Mouse (Mus musculus): ENCODE results near the gene Gm44511.
"Not testable (repeated sequence)": the region's sequence is repeated elsewhere in the genome, so short reads cannot be mapped to it uniquely, and the experiment has no call there.

Gene Gm44511

DNA sequence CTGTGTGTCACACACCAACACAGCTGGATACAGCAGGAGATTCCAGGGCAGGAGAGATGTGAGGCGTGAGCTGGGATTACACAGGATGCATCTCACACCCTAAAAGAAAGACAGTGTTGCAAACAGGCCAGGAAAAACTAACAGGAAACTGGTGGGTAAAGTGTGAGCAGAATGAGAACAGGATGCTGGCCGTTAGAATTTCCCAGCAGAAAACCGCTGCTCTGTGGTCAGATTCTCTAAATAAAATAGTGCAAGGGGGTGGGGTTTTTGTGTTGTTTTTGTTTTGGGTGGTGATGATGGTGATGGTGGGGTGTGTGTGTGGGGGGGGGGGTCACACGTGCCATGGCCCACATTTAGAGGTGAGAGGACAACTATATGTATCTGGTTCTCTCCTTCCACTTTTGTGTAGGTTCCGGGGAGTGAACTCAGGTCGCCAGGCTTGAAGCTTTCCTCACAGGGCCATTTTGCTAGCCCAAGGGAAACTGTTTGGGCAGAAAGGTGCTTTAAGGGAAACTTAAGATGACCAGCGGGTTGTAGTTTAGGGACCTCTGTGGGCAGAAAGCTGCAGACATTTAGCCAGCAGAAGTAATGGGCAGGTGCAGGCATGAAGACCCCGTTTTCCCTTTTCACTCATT is 29.7 kb downstream of the Gm44511 start:
- CTCF ChIA-PET: interaction anchor here in 1 of 4 experiments (0.6 kb wide), 1 partner anchor 92 kb away, joined by 3 read pairs; no protein-coding TSS in a partner anchor

DNA sequence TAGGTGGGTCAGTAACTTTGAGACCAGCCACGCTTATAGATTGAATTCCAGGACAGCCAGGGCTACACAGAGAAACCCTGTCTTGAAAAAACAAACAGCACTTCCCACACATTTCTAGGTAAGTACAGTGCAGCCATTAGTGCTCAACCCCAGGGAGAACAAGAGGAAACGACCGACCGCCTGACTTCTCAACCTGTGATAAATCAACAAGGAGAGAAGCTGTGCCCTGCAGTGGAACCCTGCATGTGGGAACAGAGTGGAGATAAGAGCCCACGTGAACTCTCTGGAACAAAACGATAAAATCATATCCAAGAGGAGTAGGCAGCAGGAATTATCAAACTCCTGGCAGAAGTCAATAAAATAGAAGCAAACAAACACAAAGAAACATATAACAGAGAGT is 32.4 kb downstream of the Gm44511 start:
- POLR2A ChIA-PET: interaction anchor here in 1 of 4 experiments (1.3 kb wide), 1 partner anchor 24 kb away, joined by 3 read pairs; no protein-coding TSS in a partner anchor
- CTCF ChIA-PET: no interaction called here

More for the DNA sequence above, 29.7 kb downstream of the Gm44511 start:
- POLR2A ChIA-PET: interaction anchor here in 1 of 4 experiments (0.7 to 1.3 kb wide), 3 partner anchors 9 to 32 kb away, joined by 3 to 6 read pairs (median 4); no protein-coding TSS in a partner anchor

DNA sequence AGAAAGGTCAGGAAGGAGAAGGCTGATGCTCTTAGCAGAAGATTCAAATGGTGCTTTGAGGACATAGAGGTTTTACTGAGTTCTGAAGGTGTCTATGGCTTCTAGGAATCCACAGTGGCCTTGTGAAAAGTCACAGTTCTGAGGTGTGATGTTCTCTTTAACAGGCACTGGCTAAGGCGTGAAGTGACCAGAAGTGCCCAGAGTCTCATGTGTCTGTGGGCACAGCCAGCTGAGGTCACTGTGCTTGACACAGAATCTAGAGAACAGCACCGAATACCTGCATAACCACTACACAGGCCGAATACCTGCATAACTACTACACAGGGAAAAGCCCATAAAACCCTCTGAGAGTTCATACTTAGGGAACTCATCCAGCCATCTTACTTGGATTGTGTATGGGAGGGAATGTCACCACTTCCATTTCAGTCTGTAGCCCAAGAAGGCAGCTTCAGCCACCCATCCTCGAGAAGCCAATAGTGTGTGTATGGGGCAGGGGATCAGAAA is 35.6 kb downstream of the Gm44511 start:
- ChIA-PET POLR2A (interaction anchor here in 2 of 4 experiments (0.6 to 1.8 kb wide), 2 partner anchors 77 to 167 kb away, joined by 4 to 7 read pairs; partner anchors contain the start of gene Klrb1a (in 1 of the 2)), CTCF (interaction anchor here in 1 of 4 experiments (0.7 to 1.4 kb wide), 2 partner anchors 24 to 37 kb away, joined by 3 to 4 read pairs; no protein-coding TSS in a partner anchor)

DNA sequence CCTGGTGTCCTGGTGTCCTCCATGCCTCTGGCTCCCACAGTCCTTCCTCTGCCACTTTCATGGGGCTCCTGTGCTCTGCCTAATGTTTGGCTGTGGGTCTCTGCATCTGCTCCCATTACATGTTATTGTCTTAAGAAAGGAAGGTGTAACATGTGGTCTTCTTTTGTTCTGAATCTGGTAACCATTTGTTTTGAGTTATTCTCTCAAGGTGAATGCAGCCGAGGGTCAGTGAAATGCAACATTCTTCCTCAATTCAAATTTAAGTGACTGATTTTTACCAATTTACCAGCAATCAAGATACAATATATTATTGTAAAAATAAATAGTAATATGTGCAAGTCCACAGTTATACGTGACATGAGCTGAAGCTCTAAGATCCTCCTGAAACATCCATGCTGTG is 37.0 kb downstream of the Gm44511 start, which contains the start of gene Klrb1c:
Gene Klrb1c (minus strand): TSS at position 101 of the 400 bp plus-strand sequence.
- POLR2A ChIA-PET: interaction anchor here in 2 of 4 experiments (1.3 to 1.8 kb wide), 2 partner anchors 165 to 166 kb away, joined by 3 to 7 read pairs; partner anchors contain the start of gene Klrb1a (in 2 of the 2)

DNA sequence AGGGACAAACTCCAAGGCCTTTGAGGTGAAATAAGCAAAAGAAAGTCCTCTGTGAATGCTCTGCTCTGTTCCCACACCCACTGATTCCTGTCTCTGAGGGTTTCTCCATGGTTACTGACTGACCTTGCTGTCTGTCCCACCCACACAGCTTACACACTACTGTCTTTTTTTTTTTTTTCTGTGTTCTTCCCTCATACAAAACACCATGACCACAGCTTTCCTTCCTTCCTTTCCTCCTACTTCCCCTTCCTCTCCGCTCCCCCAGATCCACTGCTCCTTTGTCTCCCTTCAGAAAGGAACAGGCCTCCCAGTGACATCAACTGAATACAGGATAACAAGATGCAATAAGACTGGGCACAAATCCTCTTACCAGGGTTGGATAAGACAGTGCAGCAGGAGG is 37.6 kb downstream of the Gm44511 start:
- CTCF ChIA-PET: interaction anchor here in 1 of 4 experiments (0.5 kb wide), 1 partner anchor 32 kb away, joined by 3 read pairs; no protein-coding TSS in a partner anchor

More for the DNA sequence above, 37.0 kb downstream of the Gm44511 start, which contains the start of gene Klrb1c:
- CTCF ChIA-PET: interaction anchor here in 1 of 4 experiments (1.2 kb wide), 1 partner anchor 166 kb away, joined by 3 read pairs; the partner anchor contains the start of gene Klrb1a

DNA sequence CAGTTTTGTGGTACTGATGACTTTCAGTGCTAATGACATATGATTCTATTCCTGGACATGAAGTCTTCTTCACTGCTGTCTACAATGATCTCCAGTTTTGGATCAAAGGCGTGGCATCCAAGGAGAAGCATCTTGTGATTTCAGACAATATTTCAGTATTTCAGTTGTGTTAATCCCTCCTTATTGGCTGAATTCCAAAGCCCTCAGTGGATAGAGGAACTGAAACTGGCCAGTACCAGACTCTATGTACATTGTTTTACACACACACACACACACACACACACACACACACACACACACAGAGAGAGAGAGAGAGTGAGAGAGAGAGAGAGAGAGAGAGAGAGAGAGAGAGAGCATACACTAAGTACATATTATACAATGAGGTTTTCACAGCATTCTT is 39.7 kb downstream of the Gm44511 start:
- CTCF ChIA-PET, POLR2A ChIA-PET: not testable (repeated sequence)

More for the DNA sequence above, 37.6 kb downstream of the Gm44511 start:
- POLR2A ChIA-PET: interaction anchor here in 2 of 4 experiments (1.3 to 1.8 kb wide), 2 partner anchors 165 kb away, joined by 3 to 7 read pairs; partner anchors contain the start of gene Klrb1a (in 2 of the 2)

DNA sequence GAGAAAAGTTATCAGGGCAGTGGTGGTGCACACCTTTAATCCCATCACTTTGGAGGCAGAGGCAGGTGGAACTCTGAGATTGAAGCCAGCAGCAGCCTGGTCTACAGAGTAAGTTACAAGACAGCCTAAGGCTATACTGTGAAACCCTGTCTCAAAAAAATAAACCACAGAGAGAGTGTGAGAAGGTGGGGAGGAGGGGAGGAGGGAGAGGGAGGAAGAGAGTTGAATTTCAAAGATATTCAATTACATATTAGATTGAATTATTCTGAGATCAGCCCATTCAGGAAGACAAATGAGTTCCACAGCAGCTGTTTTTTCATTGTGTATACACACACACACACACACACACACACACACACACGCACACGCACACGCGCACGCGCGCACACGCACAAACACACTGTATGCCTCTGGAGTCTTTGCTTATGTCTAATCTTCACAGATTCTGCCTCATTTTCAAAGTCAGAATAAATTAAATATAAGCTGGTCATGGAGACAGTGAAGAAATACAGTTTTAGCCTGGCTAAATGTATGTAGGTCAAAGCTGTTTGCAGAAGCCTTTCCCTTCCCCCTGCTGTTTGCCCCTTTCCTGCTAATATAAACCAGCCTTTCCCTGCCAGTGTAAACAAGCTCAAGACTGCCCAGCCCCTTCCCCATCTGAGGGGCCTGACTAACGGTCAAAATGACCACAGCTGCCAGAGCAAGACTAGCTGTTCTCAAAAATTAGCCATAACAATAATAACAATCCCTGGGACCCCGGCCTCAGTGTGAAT is 56.4 kb downstream of the Gm44511 start:
- POLR2A ChIA-PET: interaction anchor here in 2 of 4 experiments (0.7 to 1.1 kb wide), 3 partner anchors 24 to 716 kb away, joined by 3 to 4 read pairs (median 3); no protein-coding TSS in a partner anchor
- CTCF ChIA-PET: interaction anchor here in 2 of 4 experiments (0.6 to 0.7 kb wide), 2 partner anchors 62 to 533 kb away, joined by 3 read pairs; no protein-coding TSS in a partner anchor

DNA sequence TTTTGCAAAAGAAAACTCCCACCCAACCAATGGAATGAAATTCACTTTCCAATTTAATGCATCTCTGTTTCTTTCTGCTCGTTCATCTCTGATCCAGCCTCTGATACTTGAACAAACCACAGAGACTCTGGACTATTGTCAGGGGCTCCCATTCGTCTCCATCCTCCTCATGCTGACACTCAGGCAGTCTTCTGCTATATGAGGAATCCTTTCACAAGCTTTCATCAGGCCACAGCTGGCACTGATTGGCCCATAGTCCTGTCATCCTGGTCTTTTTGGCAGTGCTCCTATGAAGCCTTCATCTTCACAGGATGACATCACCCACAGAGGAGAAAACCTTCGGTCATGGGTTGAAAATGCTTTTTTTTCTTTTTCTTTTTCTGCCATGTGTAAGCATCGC is 58.1 kb downstream of the Gm44511 start:
- ChIA-PET CTCF (interaction anchor here in 2 of 4 experiments (0.7 to 5.2 kb wide), 2 partner anchors 35 to 182 kb away, joined by 3 to 174 read pairs; no protein-coding TSS in a partner anchor), POLR2A (interaction anchor here in 1 of 4 experiments (2.2 kb wide), 1 partner anchor 37 kb away, joined by 28 read pairs; no protein-coding TSS in a partner anchor)

DNA sequence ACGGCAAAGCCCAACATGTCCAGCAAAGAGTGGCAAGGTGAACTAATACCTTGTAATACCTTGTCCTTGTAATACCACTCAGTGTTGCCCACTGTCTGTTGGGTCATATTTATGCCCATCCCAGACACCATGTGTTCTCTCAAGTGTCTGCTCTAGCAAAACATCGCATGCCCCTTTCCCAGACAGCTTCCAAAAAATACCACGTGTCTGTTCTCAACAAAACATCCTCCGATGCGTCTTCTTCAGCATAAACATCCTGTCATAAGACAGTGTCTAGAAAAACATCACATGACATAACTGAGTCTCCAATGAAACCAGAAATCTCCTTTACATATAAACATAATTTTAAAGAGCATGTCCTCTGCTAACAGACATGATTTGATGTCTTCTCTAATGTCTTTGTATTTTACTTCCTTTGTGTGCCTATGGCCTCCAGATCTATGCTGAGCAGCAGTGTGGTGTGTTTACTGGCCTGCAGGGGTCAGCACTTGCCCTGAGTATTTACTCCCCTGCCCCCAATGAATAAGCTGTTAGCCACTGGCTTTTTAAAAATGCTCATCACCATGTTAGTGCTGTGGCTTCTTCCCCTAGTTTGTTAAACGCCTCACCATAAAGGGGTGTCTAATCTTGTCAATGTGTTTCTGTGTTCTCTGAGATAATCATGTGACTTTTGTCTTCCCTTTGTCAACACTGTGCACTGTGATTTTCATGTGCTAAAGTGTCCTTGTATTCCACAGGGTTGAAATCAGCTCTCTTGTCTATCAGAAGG is 59.4 kb downstream of the Gm44511 start:
- POLR2A ChIA-PET: interaction anchor here in 3 of 4 experiments (0.7 to 2.2 kb wide), 10 partner anchors 16 to 79 kb away, joined by 3 to 28 read pairs (median 4); no protein-coding TSS in a partner anchor
- CTCF ChIA-PET: interaction anchor here (0.6 to 5.2 kb wide), 27 partner anchors 10 to 488 kb away, joined by 3 to 174 read pairs (median 4); no protein-coding TSS in a partner anchor

DNA sequence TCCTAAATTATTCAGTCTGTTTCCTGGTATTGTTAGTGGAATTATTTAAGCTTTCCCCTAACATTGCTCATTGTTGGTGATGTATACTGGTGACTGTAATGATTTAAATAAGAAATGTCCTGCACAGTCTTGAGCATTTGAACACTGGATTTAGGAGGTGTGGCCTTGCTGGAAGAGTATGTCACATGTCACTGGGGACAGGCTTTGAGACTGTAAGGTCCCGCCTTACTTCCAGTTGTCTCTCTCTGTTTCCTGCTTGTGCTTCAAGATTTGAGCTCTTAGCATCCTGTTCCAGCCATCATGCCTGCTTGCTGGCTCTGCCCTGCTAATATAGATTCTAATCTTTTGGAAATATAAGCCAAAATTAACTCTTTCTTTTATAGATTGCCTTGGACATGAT is 60.9 kb downstream of the Gm44511 start:
- ChIA-PET POLR2A (interaction anchor here in 1 of 4 experiments (1.8 kb wide), 1 partner anchor 38 kb away, joined by 14 read pairs; no protein-coding TSS in a partner anchor), CTCF (interaction anchor here in 2 of 4 experiments (1.9 to 5.2 kb wide), 2 partner anchors 38 to 80 kb away, joined by 6 to 174 read pairs; no protein-coding TSS in a partner anchor)

DNA sequence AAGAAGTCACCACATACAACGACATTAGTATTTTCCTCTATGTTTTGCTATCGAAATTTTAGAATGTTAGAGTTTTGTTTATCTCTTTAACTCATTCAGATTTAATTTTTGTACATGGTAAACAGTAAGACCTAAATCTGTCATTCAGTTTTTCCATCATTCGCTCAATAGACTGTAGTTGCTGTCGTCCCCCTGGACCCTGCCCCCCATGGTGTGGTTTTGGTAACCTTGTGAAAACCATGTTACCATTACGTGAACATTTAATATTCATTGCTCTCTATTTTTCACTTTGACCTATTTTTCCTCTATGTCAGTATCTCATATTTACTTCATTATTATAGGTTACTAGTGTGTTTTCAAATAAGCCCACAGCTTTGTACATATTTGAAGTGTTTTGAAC is 61.5 kb downstream of the Gm44511 start:
- CTCF ChIA-PET: interaction anchor here (0.6 to 5.2 kb wide), 11 partner anchors 33 to 494 kb away, joined by 3 to 174 read pairs (median 5); no protein-coding TSS in a partner anchor
- POLR2A ChIA-PET: interaction anchor here in 3 of 4 experiments (0.6 to 1.8 kb wide), 11 partner anchors 28 to 298 kb away, joined by 3 to 41 read pairs (median 3); no protein-coding TSS in a partner anchor

DNA sequence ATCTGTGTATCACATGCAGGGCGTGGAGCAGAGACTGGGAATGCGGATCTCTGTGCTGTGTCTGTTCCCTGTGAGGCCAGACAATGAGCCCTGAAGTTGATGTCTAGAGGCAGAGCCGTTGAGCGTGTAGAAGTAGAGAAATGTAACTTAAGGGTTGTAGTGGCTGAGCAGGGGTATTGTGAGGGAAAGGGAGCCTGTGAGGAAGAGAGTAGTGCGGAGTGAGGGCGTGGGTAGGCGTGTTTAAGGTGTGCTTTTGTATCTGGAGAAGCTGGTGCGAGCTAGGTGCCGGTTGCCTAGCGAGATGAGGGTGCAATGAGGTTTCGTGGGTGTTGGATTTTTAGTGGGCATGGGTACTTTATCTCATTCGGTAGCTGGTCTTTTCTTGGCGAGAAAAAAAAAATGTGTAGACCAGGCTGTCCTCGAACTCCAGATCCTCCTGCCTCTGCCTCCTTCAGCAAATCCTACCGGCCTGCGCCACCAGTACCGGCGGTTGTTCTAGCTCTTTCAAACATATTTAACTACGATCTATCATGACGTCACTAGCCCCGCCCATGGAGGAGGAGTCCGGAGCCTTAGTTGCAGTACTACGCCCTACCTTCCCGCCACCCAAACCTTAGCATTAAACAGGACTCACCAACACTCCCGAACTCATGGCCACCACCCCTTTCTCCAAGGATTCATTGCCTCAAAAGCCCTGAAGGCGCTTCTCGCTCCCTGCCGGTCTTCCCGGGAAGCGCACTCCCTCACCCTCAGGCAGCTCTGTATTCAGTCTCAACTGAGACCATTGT is 62.2 kb downstream of the Gm44511 start:
- ChIA-PET POLR2A (interaction anchor here in 3 of 4 experiments (0.6 to 1.8 kb wide), 14 partner anchors 9 to 297 kb away, joined by 3 to 41 read pairs (median 3); no protein-coding TSS in a partner anchor), CTCF (interaction anchor here (0.5 to 5.2 kb wide), 15 partner anchors 34 to 1849 kb away, joined by 3 to 174 read pairs (median 4); no protein-coding TSS in a partner anchor)

DNA sequence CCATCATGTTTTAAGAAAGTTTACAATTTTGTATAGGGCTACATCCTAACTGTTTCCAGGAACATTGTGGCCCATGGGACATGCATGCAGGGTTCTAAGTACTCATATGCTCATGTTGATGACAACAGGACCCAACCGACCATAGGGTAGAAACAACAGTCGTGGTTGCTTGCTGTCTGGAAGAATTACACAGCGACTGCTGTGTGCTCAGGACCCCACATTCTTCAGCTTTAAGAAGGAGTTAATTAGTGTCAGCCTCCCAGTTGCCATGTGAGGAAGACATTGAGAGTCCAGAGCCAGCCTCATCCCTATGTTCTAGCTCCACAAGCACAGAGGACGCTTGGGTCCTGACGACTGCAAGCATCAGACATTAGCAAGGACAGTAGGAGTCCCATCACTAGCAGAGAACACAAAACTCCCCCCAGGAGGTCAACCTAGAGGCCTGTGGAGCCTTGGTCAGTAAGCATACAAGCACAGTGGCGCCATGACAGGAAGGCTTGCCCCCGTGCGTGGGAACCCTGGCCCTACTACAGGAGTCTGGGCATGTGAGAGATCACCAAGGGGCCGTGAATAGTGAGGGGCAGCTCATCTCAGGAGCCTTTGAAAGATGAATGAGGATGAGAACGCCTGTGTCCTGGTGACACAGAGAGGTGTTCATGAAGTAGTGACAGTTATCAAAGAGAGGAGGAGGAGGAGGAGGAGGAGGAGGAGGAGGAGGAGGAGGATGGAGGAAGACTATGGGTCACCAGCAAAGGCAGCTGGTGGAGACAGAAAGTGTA is 63.0 kb downstream of the Gm44511 start:
- CTCF ChIA-PET: interaction anchor here (0.7 to 5.2 kb wide), 7 partner anchors 40 to 1849 kb away, joined by 3 to 174 read pairs (median 6); no protein-coding TSS in a partner anchor
- POLR2A ChIA-PET: interaction anchor here in 3 of 4 experiments (0.9 to 1.8 kb wide), 9 partner anchors 8 to 133 kb away, joined by 3 to 41 read pairs (median 5); no protein-coding TSS in a partner anchor

DNA sequence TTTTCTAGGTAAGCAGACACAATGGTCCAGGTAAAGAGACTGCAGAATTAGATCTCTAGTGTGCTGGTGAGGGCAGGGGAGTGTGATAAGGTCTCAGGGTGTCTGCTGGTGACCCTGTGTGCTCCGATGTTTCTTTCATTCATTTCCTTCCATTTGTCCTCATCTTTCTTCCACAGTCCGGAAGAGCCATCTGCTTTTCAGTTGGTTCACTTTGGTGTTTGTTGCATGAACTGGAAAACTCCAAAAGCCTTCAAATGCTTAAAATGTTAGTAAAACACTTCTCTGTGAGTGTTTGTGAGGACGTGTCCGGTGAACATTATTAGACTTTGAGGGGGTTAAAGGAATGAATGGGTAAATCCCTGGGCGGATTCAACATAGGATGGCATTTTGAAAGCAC is 65.0 kb downstream of the Gm44511 start:
- ChIA-PET CTCF (interaction anchor here in 3 of 4 experiments (0.5 to 0.7 kb wide), 3 partner anchors 38 to 497 kb away, joined by 3 to 13 read pairs (median 11); no protein-coding TSS in a partner anchor), POLR2A (interaction anchor here in 3 of 4 experiments (0.6 to 1.5 kb wide), 4 partner anchors 38 to 130 kb away, joined by 4 to 10 read pairs (median 6); no protein-coding TSS in a partner anchor)
